Mouse (Mus musculus) embryonic facial prominence, embryonic 10.5 days (tissue): ENCODE measurements around the gene Gm30737. TPM values are rescaled to one million over a fixed set of nuclear protein-coding genes. Genes with fewer than 3 reads are reported as not detected.
"Not testable (repeated sequence)": the region's sequence is repeated elsewhere in the genome, so short reads cannot be mapped to it uniquely, and the experiment has no call there.

Experiments
- DNase-seq: peaks from one replicate; pipeline ENCODE4 v3.0.0-alpha.2; 2017; ENCODE audit warnings: low spot score
- H3K27ac ChIP-seq: fragments of 300-500 bp; sonication (generic); replicated peaks from 2 replicates; pipeline ENCODE4 v1.5.1; 2016; ENCODE audit warnings: mild to moderate bottlenecking
- H3K27me3 ChIP-seq: fragments of 300-500 bp; sonication (generic); replicated peaks from 2 replicates; pipeline ENCODE4 v1.6.1; 2016; ENCODE audit warnings: low read depth, mild to moderate bottlenecking; ENCODE audit not compliant: poor library complexity, severe bottlenecking
- H3K36me3 ChIP-seq: fragments of 300-500 bp; sonication (generic); replicated peaks from 2 replicates; pipeline ENCODE4 v1.6.1; 2016; ENCODE audit warnings: mild to moderate bottlenecking, moderate library complexity
- H3K4me1 ChIP-seq: fragments of 300-500 bp; sonication (generic); 2 replicates; pipeline ENCODE4 v1.6.1; 2016
- H3K4me3 ChIP-seq: fragments of 300-500 bp; sonication (generic); 2 replicates; pipeline ENCODE4 v1.5.1; 2016; ENCODE audit warnings: mild to moderate bottlenecking, moderate library complexity
- H3K9me3 ChIP-seq: fragments of 300-500 bp; sonication (generic); 2 replicates; pipeline ENCODE4 v1.6.1; 2016; ENCODE audit warnings: mild to moderate bottlenecking
- WGBS: fragments of 180-500 bp; shearing (Covaris S2); methylation state at CpG from one replicate; pipeline ENCODE4 v1.1.7; 2016; 5-methylcytosine and 5-hydroxymethylcytosine counted together
- polyA plus RNA-seq: library from polyadenylated mRNA; unstranded; fragments of >200 nt; fragmentation: Nextera tagmentation; extraction: Ambion mirVana; gene quantifications from 2 replicates; pipeline ENCODE4 v1.2.1, GENCODE M21; 2016

Gm30737 gene
- not detected in 2 replicates for polyA plus RNA-seq

DNA sequence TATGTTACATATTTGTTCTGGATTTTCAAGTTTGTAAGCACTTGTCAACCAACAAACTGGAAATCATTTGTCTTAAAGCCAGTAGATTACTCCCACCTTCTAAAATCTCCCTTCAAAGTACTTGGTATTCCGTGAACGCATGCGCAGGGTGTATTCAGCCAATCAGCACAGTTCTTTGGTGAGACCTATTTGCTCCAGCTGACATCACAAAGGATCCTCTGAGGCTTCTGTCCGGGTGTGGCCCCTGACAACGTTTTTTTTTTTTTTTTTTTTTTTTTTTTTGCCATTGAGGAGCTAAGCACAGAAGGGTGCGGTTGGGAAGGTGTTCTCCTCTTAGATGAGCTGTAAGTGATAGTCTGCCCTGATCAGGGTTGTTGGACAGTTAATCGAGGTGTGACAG, at the start of gene Gm30737:
TSS of gene Gm30737 (plus strand) at position 301 of the 400 bp plus-strand sequence.
- not testable (repeated sequence) for H3K27me3 ChIP-seq, DNase-seq, H3K27ac ChIP-seq, H3K9me3 ChIP-seq, H3K4me1 ChIP-seq, H3K36me3 ChIP-seq, H3K4me3 ChIP-seq
- no CpG with 5 or more reads among the region's 7 CpGs for WGBS
